Mouse (Mus musculus) MEL (cell line): ENCODE measurements around the gene Prepl. TPM values are rescaled to one million over a fixed set of nuclear protein-coding genes. Genes with fewer than 3 reads are reported as not detected.

Source experiments
- DNase-seq: peaks from one replicate; pipeline ENCODE4 v3.0.0; 2011; ENCODE audit warnings: low read depth, low spot score
- H3K27ac ChIP-seq: 2 replicates; pipeline ENCODE4 v1.5.1; 2012; ENCODE audit warnings: low read depth, mild to moderate bottlenecking, control low read depth, low read length, moderate library complexity; ENCODE audit not compliant: control insufficient read depth
- H3K27me3 ChIP-seq, 2 experiments: fragments of 150-350 bp in 1 of 2; sonication (generic) in 1 of 2; 2 replicates each; pipeline ENCODE4 v1.6.1; 2012; ENCODE audit warnings: low read length in 2 of 2, mild to moderate bottlenecking in 2 of 2, improper control_type of control experiment in 1 of 2, moderate library complexity in 1 of 2; ENCODE audit not compliant: insufficient read depth in 2 of 2, control insufficient read depth in 1 of 2
- H3K36me3 ChIP-seq, 2 experiments: 2 replicates each; pipeline ENCODE4 v1.6.1; 2012 to 2014; ENCODE audit warnings: low read length in 2 of 2, improper control_type of control experiment in 1 of 2, inconsistent platforms in 1 of 2, mild to moderate bottlenecking in 1 of 2; ENCODE audit not compliant: insufficient read depth in 2 of 2, control insufficient read depth in 1 of 2
- H3K4me1 ChIP-seq, 2 experiments: fragments of 150-350 bp in 1 of 2; sonication (generic) in 1 of 2; 2 replicates each; pipeline ENCODE4 v1.6.1; 2012; ENCODE audit warnings: low read length in 2 of 2, improper control_type of control experiment in 1 of 2, mild to moderate bottlenecking in 1 of 2; ENCODE audit not compliant: insufficient read depth in 2 of 2, control insufficient read depth in 1 of 2
- H3K4me3 ChIP-seq, 2 experiments: fragments of 150-350 bp in 1 of 2; sonication (generic) in 1 of 2; 2 replicates each; pipeline ENCODE4 v1.5.1; 2012; ENCODE audit warnings: low read depth in 2 of 2, low read length in 2 of 2, mild to moderate bottlenecking in 2 of 2, moderate library complexity in 2 of 2, control low read depth in 1 of 2, improper control_type of control experiment in 1 of 2; ENCODE audit not compliant: control insufficient read depth in 1 of 2, insufficient read depth in 1 of 2
- H3K79me2 ChIP-seq: 2 replicates; pipeline ENCODE4 v1.6.1; 2012; ENCODE audit warnings: mild to moderate bottlenecking, low read length, moderate library complexity; ENCODE audit not compliant: control insufficient read depth, poor library complexity, insufficient read depth
- H3K9ac ChIP-seq: 2 replicates; pipeline ENCODE4 v1.6.1; 2012; ENCODE audit warnings: low read depth, mild to moderate bottlenecking, control low read depth, low read length, moderate library complexity; ENCODE audit not compliant: control insufficient read depth, poor library complexity, severe bottlenecking
- H3K9me3 ChIP-seq: fragments of 150-350 bp; sonication (generic); replicated peaks from 2 replicates; pipeline ENCODE4 v1.6.1; 2012; ENCODE audit warnings: mild to moderate bottlenecking, low read length, improper control_type of control experiment, moderate library complexity; ENCODE audit not compliant: insufficient read depth
- BHLHE40 ChIP-seq: IDR thresholded peaks from 2 replicates; pipeline ENCODE4 v1.6.1; 2012; ENCODE audit warnings: low read depth, mild to moderate bottlenecking, inconsistent platforms, low read length, improper control_type of control experiment, borderline replicate concordance
- CTCF ChIP-seq, 3 experiments: IDR thresholded peaks in 2 of 3; conservative IDR thresholded peaks in 1 of 3; 2 replicates each; pipeline ENCODE4 v1.5.1; 2011 to 2012; ENCODE audit warnings: low read length in 3 of 3, low read depth in 2 of 3, mild to moderate bottlenecking in 2 of 3, improper control_type of control experiment in 1 of 3, inconsistent platforms in 1 of 3, mixed read lengths in 1 of 3, moderate library complexity in 1 of 3; ENCODE audit not compliant: control insufficient read depth in 1 of 3, insufficient read depth in 1 of 3, poor library complexity in 1 of 3, severe bottlenecking in 1 of 3
- ELF1 ChIP-seq: IDR thresholded peaks from 2 replicates; pipeline ENCODE4 v1.6.1; 2014; ENCODE audit warnings: low read depth, mild to moderate bottlenecking, inconsistent platforms, low read length, improper control_type of control experiment, moderate library complexity
- GATA1 ChIP-seq: IDR thresholded peaks from 2 replicates; pipeline ENCODE4 v1.6.1; 2011; ENCODE audit warnings: low read depth, low read length, improper control_type of control experiment
- HCFC1 ChIP-seq: IDR thresholded peaks from 2 replicates; pipeline ENCODE4 v1.6.1; 2012; ENCODE audit warnings: low read depth, mild to moderate bottlenecking, inconsistent platforms, low read length, improper control_type of control experiment, moderate library complexity
- MAZ ChIP-seq: IDR thresholded peaks from 2 replicates; pipeline ENCODE4 v1.6.1; 2012; ENCODE audit warnings: low read depth, mild to moderate bottlenecking, inconsistent platforms, low read length, improper control_type of control experiment
- MXI1 ChIP-seq: IDR thresholded peaks from 2 replicates; pipeline ENCODE4 v1.6.1; 2011; ENCODE audit warnings: mild to moderate bottlenecking, low read depth, low read length, improper control_type of control experiment
- TAL1 ChIP-seq: IDR thresholded peaks from 2 replicates; pipeline ENCODE4 v1.6.1; 2012; ENCODE audit warnings: mild to moderate bottlenecking, inconsistent platforms, low read length, moderate library complexity, mixed read lengths
- USF1 ChIP-seq: IDR thresholded peaks from 2 replicates; pipeline ENCODE4 v1.6.1; 2014; ENCODE audit warnings: low read depth, mild to moderate bottlenecking, inconsistent platforms, low read length, improper control_type of control experiment, moderate library complexity
- ZC3H11A ChIP-seq: IDR thresholded peaks from 2 replicates; pipeline ENCODE4 v1.6.1; 2012; ENCODE audit warnings: low read depth, mild to moderate bottlenecking, inconsistent platforms, low read length, improper control_type of control experiment
- ZNF384 ChIP-seq: IDR thresholded peaks from 2 replicates; pipeline ENCODE4 v1.6.1; 2012; ENCODE audit warnings: low read depth, mild to moderate bottlenecking, inconsistent platforms, low read length, improper control_type of control experiment
- polyA plus RNA-seq, 2 experiments: library from polyadenylated mRNA; stranded (reverse) in 1 of 2; unstranded in 1 of 2; fragments of >175 nt in 1 of 2; fragments of >200 nt in 1 of 2; gene quantifications; 2 replicates each; pipeline versions ENCODE4 v1.2.1 to v1.2.4; 2012; ENCODE audit warnings: low replicate concordance in 2 of 2, low read depth in 1 of 2; ENCODE audit not compliant: insufficient read length in 2 of 2, insufficient read depth in 1 of 2, missing spikeins in 1 of 2
- total RNA-seq: library from RNA; depleted of rRNA; stranded (reverse); fragments of 300-350 nt; gene quantifications from 2 replicates; pipeline ENCODE4 v1.2.3, GENCODE M21; 2012

Prepl gene
- total and polyA plus RNA-seq, 3 experiments: 12.2 to 23.2 TPM; not detected in 1

DNA sequence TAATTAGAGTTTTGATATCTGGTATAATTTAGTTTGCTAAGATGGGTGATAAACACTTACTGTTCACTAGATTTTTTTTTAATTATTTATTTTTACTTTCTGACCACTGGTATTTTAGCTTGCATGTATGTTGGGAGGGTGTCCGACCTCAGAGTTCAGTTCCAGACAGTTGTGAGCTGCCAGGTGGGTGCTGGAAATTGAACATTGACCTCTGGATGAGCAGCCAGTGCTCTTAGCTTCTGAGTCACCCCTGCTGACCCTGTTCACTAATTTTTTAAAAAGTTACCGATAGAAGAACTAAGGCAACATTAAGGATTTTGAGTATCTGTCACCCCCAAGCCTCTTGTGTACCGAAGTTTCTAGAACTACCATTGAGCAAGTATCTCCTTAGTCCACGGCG is 41.7 kb downstream of the Prepl start:
- H3K27me3 ChIP-seq: no peaks in the 10 kb centered on the region
- H3K9ac ChIP-seq: no peak overlapping the region
- TF ChIP-seq MAZ (no peak), ZNF384 (no peak), MXI1 (no peak), HCFC1 (no peak), BHLHE40 (no peak), ELF1 (no peak), CTCF (IDR thresholded peaks at IDR 0.05 in 2 of 3, conservative IDR thresholded peaks at IDR 0.05 in 1 of 3; ENCODE audit: control insufficient read depth in 1 of 3, insufficient read depth in 1 of 3, low read depth in 2 of 3, low read length in 3 of 3, poor library complexity in 1 of 3, severe bottlenecking in 1 of 3) (no peak), USF1 (no peak), TAL1 (no peak)
- no peak overlapping the region for H3K27ac ChIP-seq
- no peaks in the 10 kb centered on the region for H3K4me1 ChIP-seq
- H3K36me3 ChIP-seq: no peaks in the 10 kb centered on the region
- DNase-seq: no peak
- no peak overlapping the region for H3K4me3 ChIP-seq
- H3K79me2 ChIP-seq: no peaks in the 10 kb centered on the region
- no peaks in the 10 kb centered on the region for H3K9me3 ChIP-seq

GRCm38 (mm10) chr17:85045160-85045559 is 44.9 kb downstream of the Prepl start:
- H3K4me1 ChIP-seq: no peaks in the 10 kb centered on the region
- no peak for TF ChIP-seq ZC3H11A
- 0 out of 6 replicates have a peak, but pooled peaks of 2 of the 3 experiments have one; percentile 8 to 9 for TF ChIP-seq CTCF (IDR thresholded peaks at IDR 0.05 in 2 of 3, conservative IDR thresholded peaks at IDR 0.05 in 1 of 3; ENCODE audit: control insufficient read depth in 1 of 3, insufficient read depth in 1 of 3, low read depth in 2 of 3, low read length in 3 of 3, poor library complexity in 1 of 3, severe bottlenecking in 1 of 3)
- H3K9ac ChIP-seq: no peak overlapping the region
- no peak for DNase-seq
- H3K9me3 ChIP-seq: no peaks in the 10 kb centered on the region
- no peak overlapping the region for H3K27ac ChIP-seq
- H3K79me2 ChIP-seq: no peaks in the 10 kb centered on the region
- H3K36me3 ChIP-seq: no peaks in the 10 kb centered on the region
- no peak overlapping the region for H3K4me3 ChIP-seq
- H3K27me3 ChIP-seq: no peaks in the 10 kb centered on the region

DNA sequence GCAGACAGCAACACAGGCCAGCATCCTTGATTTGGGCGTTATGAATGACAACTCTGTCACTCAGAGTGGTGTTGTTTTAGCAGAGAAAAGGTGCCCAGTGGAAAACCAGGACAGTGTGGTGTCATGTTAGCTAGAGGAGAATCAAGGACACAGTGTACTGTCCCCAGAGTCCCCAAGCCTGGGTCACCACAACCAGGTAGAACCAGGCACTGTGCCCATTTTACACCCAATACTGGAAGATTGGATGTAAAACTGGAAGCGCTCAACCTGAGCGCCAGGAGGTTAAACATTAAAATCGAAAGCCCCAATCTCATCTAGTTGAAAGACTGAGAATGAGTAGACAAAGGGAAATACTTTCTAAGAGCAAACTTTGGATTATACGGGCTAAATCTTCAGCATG is 45.6 kb downstream of the Prepl start:
- TF ChIP-seq GATA1: no peak
- no peak overlapping the region for H3K9ac ChIP-seq
- DNase-seq: no peak

More for the DNA sequence above, 45.6 kb downstream of the Prepl start:
- H3K36me3 ChIP-seq: no peaks in the 10 kb centered on the region
- no peaks in the 10 kb centered on the region for H3K79me2 ChIP-seq
- no peaks in the 10 kb centered on the region for H3K4me1 ChIP-seq
- no peak overlapping the region for H3K27ac ChIP-seq
- no peak overlapping the region for H3K4me3 ChIP-seq
- no peaks in the 10 kb centered on the region for H3K9me3 ChIP-seq
- no peaks in the 10 kb centered on the region for H3K27me3 ChIP-seq
